ENCODE assay signal across 11 mouse cellular contexts in the genomic region with DNA sequence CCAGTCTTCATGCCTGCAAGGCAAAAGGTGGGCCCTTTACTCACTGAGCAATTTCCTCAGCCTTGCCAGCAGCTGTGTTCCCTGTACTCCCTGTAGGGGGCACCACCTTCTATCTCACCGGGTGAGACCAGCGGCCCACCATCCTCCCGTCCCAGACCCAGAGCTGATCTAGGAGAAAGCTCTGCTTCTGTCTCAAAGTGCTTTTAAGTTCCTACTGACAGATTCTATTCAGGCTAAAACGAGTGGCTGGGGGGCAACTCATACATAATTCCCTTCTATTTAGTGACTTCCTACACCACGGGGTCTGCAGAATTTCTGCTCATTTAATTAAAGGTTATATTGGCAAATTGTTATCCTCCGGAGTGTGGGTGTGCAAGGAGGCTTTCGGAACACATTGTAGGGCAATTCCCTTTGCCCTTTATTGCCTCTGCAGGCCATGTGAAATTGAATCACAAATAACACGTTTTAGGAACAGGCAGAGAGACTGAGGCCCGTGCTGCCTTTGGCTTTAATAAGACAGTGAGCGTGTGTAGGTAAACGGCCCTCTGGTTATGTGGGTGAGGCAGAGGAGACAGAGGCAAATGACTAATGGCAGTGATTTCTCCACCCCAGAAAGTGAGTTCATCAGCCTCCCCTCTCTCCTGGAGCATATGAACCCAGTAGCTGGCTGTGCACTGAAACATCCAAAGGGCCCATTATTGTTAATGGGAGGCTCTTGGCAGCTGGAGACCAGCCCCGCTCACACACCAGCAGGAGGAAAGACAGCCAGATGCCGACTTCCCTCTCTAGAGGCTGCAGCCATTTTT. TPM values are rescaled to one million over a fixed set of nuclear protein-coding genes. Genes with fewer than 3 reads are reported as not detected.
DNase-seq lines count a peak whose midpoint lies in the region; ATAC-seq and TF ChIP-seq lines count a peak whose summit lies in the region.
"Had no signal": no experiment of that assay in that cellular context is flagged by ENCODE, and none has a peak within 500 bp of the region (broad histone marks: within the 10 kb centered on the region; RNA-seq: fewer than 3 reads in every experiment).

No protein-coding gene starts in this region.

- H3K27me3 ChIP-seq in heart, postnatal 0 days (ENCODE audit: control insufficient read depth, insufficient read depth, low read length) = no peaks in the 10 kb centered on the region
- no peaks in the 10 kb centered on the region for H3K27me3 ChIP-seq in forebrain, postnatal 0 days (ENCODE audit: insufficient read depth, low read length)
- H3K27me3 ChIP-seq in midbrain, embryonic 15.5 days (replicated peaks) = no peaks in the 10 kb centered on the region
- H3K27me3 ChIP-seq: intestine, embryonic 15.5 days had no signal

- no peaks in the 10 kb centered on the region for H3K9me3 ChIP-seq in heart, postnatal 0 days (replicated peaks; ENCODE audit: control insufficient read depth, low read length)
- no peaks in the 10 kb centered on the region for H3K9me3 ChIP-seq in forebrain, postnatal 0 days (ENCODE audit: low read length)
- H3K9me3 ChIP-seq in midbrain, embryonic 15.5 days = no peaks in the 10 kb centered on the region
- H3K9me3 ChIP-seq: intestine, embryonic 15.5 days had no signal

- WGBS in heart, postnatal 0 days = 73% methylated on average over 13 of the region's 13 CpGs
- 35% methylated on average over 13 of the region's 13 CpGs for WGBS in forebrain, postnatal 0 days
- 36% methylated on average over 13 of the region's 13 CpGs for WGBS in midbrain, embryonic 15.5 days

- H3K4me1 ChIP-seq in heart, postnatal 0 days (ENCODE audit: control insufficient read depth, insufficient read depth) = no peaks in the 10 kb centered on the region
- no peaks in the 10 kb centered on the region for H3K4me1 ChIP-seq in forebrain, postnatal 0 days (ENCODE audit: insufficient read depth)
- H3K4me1 ChIP-seq in midbrain, embryonic 15.5 days = peaks cover 3% of the 10 kb centered on the region; the same call in 1 of the 2 replicates
- H3K4me1 ChIP-seq: intestine, embryonic 15.5 days had no signal

- no peak for TF ChIP-seq EP300 in heart, postnatal 0 days (IDR thresholded peaks at IDR 0.05; ENCODE audit: low read depth)

- no peaks in the 10 kb centered on the region for H3K36me3 ChIP-seq in heart, postnatal 0 days (replicated peaks; ENCODE audit: control insufficient read depth, insufficient read depth, low read length)
- no peaks in the 10 kb centered on the region for H3K36me3 ChIP-seq in forebrain, postnatal 0 days (ENCODE audit: insufficient read depth)
- no peaks in the 10 kb centered on the region for H3K36me3 ChIP-seq in midbrain, embryonic 15.5 days (replicated peaks)
- H3K36me3 ChIP-seq: intestine, embryonic 15.5 days had no signal

- no peak overlapping the region for H3K4me2 ChIP-seq in heart, postnatal 0 days (ENCODE audit: low read depth, low read length)
- no peak overlapping the region for H3K4me2 ChIP-seq in forebrain, postnatal 0 days (ENCODE audit: low read depth)
- no peak overlapping the region for H3K4me2 ChIP-seq in midbrain, embryonic 15.5 days
- H3K4me2 ChIP-seq: intestine, embryonic 15.5 days had no signal

- no peak overlapping the region for H3K9ac ChIP-seq in heart, postnatal 0 days (replicated peaks; ENCODE audit: low read depth, low read length)
- H3K9ac ChIP-seq in forebrain, postnatal 0 days = no peak overlapping the region
- no peak overlapping the region for H3K9ac ChIP-seq in midbrain, embryonic 15.5 days
- H3K9ac ChIP-seq: intestine, embryonic 15.5 days had no signal

- no peak for ATAC-seq in heart, postnatal 0 days (ENCODE audit: insufficient read depth, low read depth)
- ATAC-seq in forebrain, postnatal 0 days = peak; percentile 51; the same call in 1 of the 2 replicates
- peak; percentile 71 for ATAC-seq in midbrain, embryonic 15.5 days (replicated peaks)
- ATAC-seq: intestine, embryonic 15.5 days had no signal

- no peak overlapping the region for H3K27ac ChIP-seq in heart, postnatal 0 days (ENCODE audit: low read depth)
- no peak overlapping the region for H3K27ac ChIP-seq in forebrain, postnatal 0 days (ENCODE audit: low read depth, low read length)
- H3K27ac ChIP-seq in midbrain, embryonic 15.5 days = no peak overlapping the region
- H3K27ac ChIP-seq: intestine, embryonic 15.5 days had no signal

- peak; percentile 5; the same call in 1 of the 2 replicates for TF ChIP-seq CTCF in heart, postnatal 0 days (IDR thresholded peaks at IDR 0.05; ENCODE audit: low read depth)
- TF ChIP-seq CTCF in forebrain, postnatal 0 days (IDR thresholded peaks at IDR 0.05; ENCODE audit: low read depth) = peak; percentile 53

- DNase-seq in heart, postnatal 0 days (ENCODE audit: low spot score) = no peak
- DNase-seq in heart, adult 18-20 months = no peak
- peak; percentile 90 for DNase-seq in ES-CJ7 (ENCODE audit: low read depth, low spot score)
- peak; percentile 13 for DNase-seq in forebrain, postnatal 0 days
- no peak for DNase-seq in kidney, adult 18-20 months
- DNase-seq in spleen, postnatal 36 days (ENCODE audit: low spot score in 2 of 2) = no peak
- no peak for DNase-seq in left cerebral cortex, adult 18-20 months (ENCODE audit: low spot score in 2 of 2)
- DNase-seq: B cell, adult 2 months; lung, postnatal 14 days had no signal

- no peak overlapping the region for H3K4me3 ChIP-seq in heart, postnatal 0 days (ENCODE audit: low read depth, low read length)
- no peak overlapping the region for H3K4me3 ChIP-seq in forebrain, postnatal 0 days (ENCODE audit: low read depth, low read length)
- no peak overlapping the region for H3K4me3 ChIP-seq in midbrain, embryonic 15.5 days
- H3K4me3 ChIP-seq: intestine, embryonic 15.5 days had no signal

RNA-seq across cellular contexts. Expression of gene Gpr39, which starts 53.1 kb away (rescaled TPM):
- total RNA-seq in heart, postnatal 0 days (2014; rRNA removed; ENCODE audit: low replicate concordance) = 0.27 and 1.1 TPM in 2 replicates
- polyA plus RNA-seq in heart, postnatal 0 days (2015; fragmentation: Nextera tagmentation; extraction: Ambion mirVana) = 0.62 and 1.1 TPM in 2 replicates
- under 1 TPM; 0.22 to 0.54 TPM for total RNA-seq in heart, adult 18-20 months (2021)
- 0.15 and 0.38 TPM in 2 replicates for total RNA-seq in forebrain, postnatal 0 days (2014; rRNA removed)
- polyA plus RNA-seq in forebrain, postnatal 0 days (2015; fragmentation: Nextera tagmentation; extraction: Ambion mirVana) = not detected in 2 replicates
- 0.11 TPM in 1 of 2 replicates, not detected in the other for polyA plus RNA-seq in midbrain, embryonic 15.5 days (2015; fragmentation: Nextera tagmentation; extraction: Ambion mirVana)
- not detected for total RNA-seq in left cerebral cortex, adult 18-20 months (2021)

Comparison
In these comparisons a context has a peak if more than half of its experiments do, and no peak if none do; other contexts are left out.
1. DNase-seq: peak in ES-CJ7 (single experiment) and forebrain, postnatal 0 days (single experiment); none in heart, postnatal 0 days (single experiment), heart, adult 18-20 months (0 of 2), kidney, adult 18-20 months (single experiment), spleen, postnatal 36 days (0 of 2) and left cerebral cortex, adult 18-20 months (0 of 2).